Mouse (Mus musculus): ENCODE results near the gene Plekhd1.
A peak's percentile ranks its signal among the peaks of the same experiment; 100 is the strongest.

Plekhd1 gene

DNA sequence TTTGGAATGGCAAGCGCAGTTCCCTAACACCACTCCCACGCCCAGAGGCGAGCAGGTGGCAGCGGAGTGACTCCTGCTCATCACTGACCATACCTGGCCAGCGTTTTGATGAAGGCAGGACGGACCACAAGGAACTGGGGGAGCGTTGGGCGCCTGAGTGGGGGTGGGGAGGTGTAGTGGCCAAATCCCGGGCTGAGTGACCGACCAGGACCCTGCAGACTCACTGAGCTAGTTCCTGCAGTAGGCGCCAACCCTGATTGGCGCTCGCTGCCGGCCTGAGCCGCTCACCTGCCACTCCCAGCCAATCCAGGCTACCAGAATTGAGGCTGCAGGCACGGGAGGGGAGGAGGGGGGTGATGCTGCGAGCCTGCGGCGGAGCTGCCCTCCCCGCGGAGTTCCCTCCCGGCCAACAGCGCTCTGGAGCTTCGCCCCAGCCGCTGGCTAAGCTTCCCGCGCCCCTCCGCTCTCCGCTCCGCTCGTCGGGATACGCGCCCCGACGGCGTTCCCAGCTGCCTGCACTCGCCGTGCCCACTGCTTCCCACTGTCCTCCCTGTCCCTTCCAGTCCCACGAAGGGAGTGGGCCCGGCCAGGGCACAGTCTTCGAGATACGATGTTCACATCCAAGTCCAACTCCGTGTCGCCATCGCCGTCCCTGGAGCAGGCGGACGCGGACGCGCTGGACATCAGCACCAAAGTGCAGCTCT is at the start of gene Plekhd1:
Gene Plekhd1, plus strand, starts transcription at position 323 of the 704 bp plus-strand sequence.
- no peak for DNase-seq (ENCODE audit: low spot score in 2 of 2)

DNA sequence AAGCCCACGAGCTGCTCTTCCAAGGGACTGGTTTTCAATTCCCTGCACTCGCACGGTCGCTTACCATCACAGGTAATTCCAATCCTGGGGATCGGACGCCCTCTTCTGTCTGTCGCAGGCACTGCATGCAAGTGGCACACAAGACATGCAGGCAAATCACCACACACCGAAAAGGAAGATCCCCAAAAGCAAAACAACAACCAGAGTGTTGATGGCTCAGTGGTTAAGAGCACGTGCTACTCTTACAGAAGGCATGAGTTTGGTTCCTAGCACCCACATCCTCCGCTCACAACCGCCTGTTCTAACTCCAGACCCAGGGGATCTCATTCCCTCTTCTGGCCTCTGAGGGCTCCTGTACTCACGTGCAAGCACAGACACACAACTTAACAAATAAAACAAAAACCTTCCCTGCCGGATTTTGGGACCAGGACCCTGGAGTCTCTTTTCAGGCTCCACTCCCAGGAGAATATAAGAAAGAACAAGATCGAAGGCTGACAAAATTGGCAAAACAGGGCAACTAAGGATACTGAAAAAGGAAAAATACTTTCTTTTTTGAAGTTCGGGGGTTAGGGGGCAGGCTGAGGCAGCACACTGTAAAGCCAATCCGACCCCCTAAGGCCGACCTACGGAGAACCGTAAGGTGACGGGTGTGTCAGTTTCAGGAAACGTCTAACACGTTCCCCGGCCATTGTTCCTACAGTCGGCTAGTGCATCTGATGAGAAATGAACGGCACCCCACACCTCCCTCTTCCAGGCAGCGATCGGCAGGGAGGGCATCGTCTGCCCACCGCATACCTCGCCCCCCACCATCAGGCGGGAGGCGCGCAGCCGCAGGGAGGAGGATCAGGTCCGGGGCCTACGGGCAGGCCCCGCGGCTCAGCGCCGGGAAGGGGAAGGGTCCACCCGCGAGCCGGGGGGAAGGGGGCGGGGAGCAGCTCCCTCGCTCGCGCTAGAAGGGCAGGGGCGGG is 49.4 kb upstream of the Plekhd1 start:
- DNase-seq (ENCODE audit: low spot score in 2 of 2) = peak; percentile 30 to 62

DNA sequence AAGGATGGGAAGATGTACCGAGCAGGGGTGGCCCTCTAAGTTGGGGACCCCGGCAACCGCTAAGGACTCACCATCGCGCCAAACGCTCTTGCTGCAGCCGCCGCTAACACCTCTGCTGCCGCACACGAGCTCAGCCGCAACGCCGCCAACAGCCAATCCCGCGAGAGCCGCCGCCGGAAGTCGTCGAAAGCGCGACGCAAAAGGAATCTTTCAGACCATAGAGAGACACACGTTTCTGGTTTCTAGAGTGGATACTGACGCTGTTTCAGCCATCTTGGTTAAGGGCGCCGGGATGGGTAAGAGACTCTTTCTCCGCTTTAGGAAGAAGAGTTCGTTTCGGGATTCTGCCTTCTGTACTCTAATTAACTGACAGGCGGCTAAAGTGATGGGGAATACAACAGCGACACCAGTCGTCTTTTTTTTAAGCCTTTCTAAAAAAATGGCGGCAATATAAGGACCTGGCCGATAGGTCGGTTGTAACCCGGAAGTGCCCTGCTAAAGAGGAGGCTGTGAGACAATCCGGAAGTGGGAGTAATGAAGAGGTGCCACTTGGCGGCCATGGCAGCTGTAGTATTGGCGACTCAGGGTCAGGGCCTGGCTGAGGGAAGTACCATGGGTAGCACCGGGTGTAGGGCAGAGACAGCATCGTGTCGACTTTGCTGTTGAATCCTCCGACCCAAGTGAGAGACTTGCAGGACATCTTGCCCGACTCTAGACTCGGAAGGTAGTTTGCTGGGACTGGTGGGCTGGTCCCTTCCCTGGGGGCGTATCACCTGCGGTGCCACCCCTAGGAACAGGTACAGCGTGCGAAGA is 48.5 kb upstream of the Plekhd1 start, which contains the start of the genes Slc39a9 and Erh:
Gene Slc39a9, plus strand, starts transcription at position 191 of the 813 bp plus-strand sequence.
Gene Erh, minus strand, starts transcription at position 649 of the 813 bp plus-strand sequence.
- DNase-seq (ENCODE audit: low spot score in 2 of 2) = peak; percentile 92 to 94

DNA sequence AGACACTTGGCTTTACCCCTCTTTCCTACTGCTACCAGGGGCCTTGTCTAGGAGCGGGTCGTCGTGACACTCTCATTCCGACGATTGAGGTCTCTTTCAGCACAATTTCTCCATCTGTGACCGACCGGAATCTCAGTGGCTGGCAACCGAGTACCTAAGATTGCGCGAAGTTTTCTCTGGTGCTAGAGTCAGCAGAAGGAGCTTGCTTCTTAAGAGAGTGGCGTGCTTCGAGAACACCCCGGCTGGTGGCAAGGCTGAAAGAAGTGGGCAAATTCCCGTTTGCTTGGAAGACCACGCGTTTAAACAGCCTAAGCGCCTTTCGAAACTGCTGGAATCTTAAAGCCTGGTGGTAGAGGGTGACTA is 47.9 kb upstream of the Plekhd1 start:
- DNase-seq (ENCODE audit: low spot score in 2 of 2) = no peak

DNA sequence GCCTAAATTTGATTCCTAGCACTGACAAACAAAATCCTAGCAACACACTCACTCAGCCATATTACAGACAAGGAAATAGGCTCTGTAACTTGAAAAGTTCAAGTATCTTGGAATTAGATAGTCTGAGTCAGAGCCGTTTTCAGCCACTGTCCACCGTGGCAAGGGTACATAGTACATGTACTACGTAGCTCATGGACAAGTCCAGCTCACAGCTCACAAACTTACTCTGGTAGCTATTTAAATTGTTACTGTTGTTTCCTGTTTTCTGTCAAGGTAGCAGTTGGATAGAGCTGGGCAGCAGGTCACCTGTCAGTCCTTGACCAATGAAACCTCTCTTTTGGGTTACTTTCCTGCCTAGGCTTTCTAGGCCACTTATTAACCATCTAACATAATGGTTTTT is 46.0 kb upstream of the Plekhd1 start:
- no peak for DNase-seq (ENCODE audit: low spot score in 2 of 2)

DNA sequence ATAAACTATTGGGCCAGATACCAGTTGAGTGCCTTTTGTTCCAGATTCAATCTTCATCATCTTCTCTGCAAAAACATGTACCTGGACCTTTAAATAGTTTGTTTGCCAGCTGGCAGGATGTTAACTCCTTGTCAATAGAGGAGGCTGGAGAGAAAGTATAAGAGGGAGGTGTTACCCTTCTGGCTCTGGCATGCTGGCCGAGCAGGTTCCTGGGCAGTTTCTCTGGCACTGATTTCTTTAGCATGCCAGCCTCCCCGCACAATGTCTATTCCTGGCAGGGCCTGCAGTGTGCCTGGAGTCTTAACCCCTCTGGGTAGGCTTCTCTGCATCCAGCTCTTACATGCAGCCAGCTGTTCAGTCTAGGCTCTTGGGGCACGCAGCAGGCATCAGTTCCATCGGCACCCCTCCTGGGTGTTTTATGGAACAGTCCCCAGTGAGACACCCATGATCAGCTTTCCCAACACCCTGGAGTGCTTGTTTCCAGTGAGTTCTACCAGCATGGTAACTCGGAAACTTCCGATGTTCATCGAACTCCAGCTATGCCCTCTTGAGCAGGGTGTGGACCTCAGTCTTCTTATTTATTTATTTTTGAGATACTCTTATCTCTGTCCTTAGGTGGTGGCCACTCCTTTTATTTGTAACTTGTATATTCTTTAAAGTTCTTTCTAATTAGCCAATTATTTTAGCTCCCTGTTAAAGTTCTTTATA is 38.3 kb upstream of the Plekhd1 start:
- no peak for DNase-seq (ENCODE audit: low spot score in 2 of 2)

DNA sequence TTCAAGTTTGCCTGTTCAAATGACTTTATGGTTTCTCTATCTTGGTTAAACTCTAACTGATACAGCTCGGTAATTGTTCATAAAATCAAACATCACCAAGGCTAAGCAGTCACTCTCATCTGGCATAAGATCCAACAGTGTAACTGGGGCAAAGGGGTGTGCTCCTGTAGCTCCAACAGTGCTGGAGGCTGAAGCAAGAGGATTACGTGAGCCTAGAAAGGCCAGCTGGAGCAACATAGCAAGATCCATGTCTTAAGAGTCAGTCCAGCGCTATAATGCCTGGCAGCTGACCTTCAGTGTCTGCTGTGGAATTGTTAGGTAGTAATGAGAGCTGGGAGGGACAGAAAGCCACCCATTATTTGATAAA is 37.7 kb upstream of the Plekhd1 start:
- DNase-seq (ENCODE audit: low spot score in 2 of 2) = no peak

DNA sequence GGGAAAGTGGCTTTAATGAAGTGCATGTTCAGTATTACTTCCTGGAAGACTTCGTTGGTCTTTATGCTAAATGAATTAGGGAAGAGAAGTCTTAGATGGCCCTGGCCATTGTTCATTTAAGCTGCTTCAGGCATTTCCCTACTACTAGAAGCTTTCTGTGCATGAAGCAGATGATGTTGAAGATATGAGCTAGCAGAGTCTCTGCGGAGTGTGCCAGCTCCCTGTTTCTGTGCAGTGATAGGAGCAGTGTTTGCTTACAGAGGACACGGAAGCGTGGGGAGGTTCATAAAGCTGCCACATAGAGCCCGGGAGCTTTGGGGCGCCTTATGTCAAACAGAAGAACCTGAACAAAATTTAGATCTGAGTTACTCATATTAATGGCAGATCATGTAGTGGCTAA is 33.7 kb upstream of the Plekhd1 start:
- DNase-seq (ENCODE audit: low spot score in 2 of 2) = no peak

DNA sequence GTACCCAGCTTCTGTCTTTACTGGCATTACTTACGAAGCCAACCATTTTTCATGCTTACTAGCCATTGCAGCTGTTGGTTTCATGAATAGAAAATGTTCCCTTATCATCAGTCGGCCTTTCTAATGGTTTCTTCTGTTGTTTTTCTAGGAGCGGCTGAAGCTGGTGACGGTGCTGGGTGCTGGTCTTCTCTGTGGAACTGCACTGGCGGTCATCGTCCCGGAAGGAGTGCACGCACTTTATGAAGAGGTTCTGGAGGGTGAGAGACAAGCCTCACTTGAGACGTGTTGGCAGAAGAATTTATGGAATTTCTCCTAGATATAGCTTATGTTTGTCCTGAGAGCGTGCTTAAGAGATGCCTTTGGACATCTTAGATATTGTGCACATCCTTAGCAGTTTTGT is 30.1 kb upstream of the Plekhd1 start:
- no peak for DNase-seq (ENCODE audit: low spot score in 2 of 2)

DNA sequence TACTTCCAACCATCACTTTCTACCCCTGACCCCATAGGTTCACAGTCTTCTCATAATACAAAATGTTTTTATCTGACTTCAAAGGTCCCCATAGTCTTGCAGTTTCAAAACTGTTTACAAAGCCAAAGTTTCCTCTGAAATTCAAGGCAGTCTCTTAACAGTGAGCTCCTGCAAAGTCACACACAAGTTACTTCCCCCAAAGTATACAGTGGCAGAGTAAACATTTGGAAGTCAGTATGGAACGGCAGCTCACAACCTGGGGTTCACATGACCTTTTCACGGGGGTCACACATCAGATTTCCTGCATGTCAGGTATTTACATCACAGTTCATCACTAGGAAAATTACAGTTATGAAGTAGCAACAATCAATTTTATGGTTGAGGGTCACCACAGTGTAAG is 28.5 kb upstream of the Plekhd1 start:
- DNase-seq (ENCODE audit: low spot score in 2 of 2) = no peak

DNA sequence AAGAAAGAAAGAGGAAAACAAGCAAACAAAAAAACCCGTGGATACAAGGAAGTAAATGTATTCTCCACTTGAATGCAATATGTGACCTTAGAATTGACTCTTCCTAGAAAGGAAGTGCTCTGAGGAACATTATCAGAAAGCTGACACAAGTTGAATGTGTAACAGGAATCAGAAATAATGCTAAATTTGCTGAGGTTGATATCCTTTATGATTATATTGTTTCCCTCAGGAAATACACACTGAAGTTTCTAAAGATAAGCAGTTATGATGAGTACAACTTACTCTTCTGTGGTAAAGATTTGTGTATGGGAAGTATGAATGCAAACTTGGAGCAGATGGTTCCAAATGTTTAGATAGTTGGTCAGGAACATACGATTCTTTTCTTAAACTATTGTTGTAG is 24.0 kb upstream of the Plekhd1 start:
- DNase-seq (ENCODE audit: low spot score in 2 of 2) = no peak

DNA sequence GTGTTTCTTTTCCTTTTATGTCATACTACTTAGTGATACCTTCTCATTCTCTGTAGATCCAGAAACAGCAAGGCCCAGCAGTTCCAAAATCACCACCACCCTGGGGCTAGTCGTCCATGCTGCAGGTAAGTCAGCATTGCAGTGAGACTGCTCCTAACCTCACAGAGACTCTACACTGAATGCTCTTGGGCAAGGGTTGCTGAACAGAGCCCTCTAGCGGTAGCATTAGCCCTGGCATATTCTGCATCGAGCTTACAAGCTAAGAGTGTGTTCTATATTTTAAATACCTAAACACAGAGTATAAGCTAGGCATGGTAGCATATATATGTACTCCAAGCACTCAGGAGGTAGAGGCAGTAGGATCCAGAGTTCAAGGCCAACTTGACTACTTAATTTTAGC is 19.2 kb upstream of the Plekhd1 start:
- DNase-seq (ENCODE audit: low spot score in 2 of 2) = peak in 1 of 2 experiments; percentile 29

DNA sequence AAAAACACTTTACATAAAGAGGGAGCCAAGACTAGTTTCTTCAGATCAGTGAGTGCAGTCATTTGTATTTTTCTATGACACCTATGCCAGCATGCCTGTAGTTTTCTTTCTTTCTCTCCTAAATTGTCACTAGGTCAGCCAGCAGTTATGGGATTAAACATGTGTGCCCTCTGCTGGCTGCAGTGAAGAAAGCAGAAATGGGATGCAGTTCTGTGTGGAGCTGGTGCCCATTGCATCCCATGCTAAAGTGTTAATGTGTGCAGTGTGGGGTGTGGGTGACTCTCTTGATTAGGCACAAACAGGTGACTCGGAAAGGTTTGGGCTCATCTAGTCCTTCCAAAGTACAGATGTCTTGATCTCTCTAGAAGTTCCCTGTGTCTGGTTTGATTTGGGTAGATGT is 11.1 kb upstream of the Plekhd1 start:
- no peak for DNase-seq (ENCODE audit: low spot score in 2 of 2)

DNA sequence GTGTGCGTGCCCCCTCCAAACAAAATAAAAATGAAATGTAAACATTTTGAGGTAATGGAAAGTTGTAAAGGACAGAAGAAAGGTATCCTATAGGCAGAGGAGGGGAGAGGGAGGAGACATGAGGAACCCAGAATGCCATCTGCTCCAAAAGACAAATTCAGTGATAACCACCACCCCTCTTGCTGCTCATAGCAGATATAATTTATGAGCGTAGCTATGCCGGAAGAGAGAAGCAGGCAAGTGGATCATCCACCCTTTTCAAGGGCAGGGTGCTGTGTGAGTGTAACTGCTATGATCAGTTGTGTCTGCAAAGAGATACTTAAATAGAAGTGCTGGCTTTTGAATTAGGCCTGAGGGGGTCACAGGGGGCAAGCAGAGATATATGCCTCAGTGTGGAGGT is 8.8 kb upstream of the Plekhd1 start:
- DNase-seq (ENCODE audit: low spot score in 2 of 2) = no peak

DNA sequence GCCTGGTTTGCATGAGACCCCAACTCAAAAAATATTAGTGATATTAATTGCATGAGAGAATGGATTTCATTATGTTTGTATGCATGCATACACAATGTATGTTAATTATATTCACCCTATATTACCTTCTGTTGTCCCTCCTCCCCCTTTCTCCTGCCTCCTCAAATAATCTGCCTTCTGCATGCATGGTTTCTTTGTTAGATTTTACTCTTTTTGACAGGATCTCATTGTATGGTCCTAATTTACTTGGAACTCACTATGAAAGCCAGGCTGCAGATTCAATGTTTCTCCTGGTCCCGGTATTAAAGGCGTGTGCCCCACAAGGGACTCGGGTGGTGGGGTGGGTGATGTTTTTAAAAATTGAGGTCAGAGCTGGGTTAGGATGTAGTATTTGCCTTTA is 8.1 kb upstream of the Plekhd1 start:
- DNase-seq (ENCODE audit: low spot score in 2 of 2) = no peak

DNA sequence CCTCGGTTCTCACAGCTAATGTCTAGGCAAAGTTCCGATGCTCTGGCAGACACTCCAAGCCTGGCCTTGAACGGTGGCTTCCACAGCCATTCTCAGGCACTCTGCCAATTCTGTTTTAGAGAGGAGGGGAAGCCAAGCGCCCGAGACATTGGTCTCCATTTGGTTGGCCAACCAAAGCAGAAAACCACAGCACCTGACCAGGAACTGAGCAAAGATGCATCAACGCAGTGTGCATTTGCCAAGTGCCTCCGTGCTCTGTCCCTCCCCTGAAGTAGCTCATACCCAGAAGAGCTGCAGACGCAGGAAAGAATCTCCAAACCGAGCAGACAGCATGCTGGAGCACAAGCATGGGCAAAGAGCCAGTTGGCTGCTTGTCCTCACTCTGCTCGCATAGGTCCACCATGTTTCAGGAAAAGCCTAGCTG is 4.6 kb upstream of the Plekhd1 start:
- no peak for DNase-seq (ENCODE audit: low spot score in 2 of 2)

DNA sequence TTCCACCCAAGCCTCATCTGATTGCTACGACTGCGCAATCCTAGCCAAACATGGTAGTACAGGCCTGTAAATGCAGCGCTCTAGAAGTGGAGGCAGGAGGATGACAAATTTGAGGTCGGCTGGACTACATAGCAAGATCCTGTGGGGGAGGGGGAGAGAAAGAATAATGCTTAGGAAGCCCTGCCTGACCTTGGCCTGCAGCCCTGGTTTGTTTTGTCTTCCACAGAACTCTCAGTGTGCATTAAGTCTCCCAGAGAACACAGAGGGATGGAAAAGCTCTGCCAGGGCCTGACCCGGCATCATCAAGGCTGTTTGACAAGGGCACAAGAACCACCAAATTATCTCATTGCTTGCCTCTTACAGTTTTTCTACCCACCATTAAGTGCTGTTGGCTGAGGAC is 2.7 kb upstream of the Plekhd1 start:
- DNase-seq (ENCODE audit: low spot score in 2 of 2) = no peak

DNA sequence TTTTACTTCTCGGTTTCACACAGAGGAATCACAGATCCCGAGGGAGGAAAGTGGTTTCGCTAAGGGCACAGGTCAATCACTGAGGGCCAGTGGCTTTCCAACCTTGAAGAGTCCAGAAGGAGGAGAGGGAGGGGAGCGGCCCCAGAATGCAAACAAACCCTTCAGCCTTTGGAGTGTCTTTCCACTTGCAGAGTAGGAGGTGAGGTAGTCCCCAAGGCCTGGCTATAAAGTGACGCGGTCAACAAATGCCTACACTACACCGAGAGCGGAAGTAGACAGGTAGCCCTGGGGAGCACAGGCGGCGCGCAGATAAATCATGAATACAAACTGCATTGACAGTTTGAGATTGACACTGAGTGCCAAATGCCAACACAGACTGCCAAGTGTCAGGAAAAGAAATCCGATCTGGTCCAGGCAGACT is 710 bp upstream of the Plekhd1 start:
- no peak for DNase-seq (ENCODE audit: low spot score in 2 of 2)

DNA sequence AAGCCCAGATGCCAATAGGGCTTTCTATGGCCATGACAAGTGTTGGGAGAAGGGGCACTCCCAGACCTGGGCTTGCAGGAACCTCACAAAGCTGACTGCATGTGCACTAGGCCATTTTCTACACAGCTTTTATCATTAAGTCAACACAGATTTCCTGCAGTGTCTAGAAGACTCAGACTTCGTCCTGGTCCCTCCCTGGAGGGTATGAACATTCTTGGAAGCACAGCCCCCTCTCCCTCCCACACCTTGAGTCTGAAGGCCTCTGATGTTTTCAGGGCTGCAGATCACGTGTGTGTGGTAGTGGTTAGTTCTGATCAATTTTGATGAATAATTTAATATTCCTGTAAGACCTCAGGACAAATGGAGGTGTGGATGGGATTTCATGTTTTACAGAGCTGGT is 1.3 kb downstream of the Plekhd1 start:
- DNase-seq (ENCODE audit: low spot score in 2 of 2) = no peak

DNA sequence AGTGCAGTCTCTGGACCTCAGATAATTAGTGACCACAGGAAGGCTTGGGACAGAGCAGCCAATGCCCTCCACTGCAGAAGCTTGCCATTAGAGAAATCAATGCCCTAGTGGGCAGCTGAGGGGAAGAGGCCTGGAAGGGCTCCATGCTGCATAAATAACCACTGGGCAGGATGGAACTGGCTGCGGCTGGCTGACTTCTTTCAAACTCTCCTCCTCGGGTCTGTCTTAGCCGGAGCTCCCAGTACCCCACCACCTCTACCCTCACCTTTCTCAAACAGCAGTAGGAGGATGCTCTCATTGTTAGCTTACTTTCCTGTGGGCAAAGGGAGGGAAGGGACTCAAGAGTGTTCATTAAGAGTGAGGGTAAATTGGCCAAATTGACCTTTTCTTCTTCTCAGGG is 2.6 kb downstream of the Plekhd1 start:
- DNase-seq (ENCODE audit: low spot score in 2 of 2) = no peak

DNA sequence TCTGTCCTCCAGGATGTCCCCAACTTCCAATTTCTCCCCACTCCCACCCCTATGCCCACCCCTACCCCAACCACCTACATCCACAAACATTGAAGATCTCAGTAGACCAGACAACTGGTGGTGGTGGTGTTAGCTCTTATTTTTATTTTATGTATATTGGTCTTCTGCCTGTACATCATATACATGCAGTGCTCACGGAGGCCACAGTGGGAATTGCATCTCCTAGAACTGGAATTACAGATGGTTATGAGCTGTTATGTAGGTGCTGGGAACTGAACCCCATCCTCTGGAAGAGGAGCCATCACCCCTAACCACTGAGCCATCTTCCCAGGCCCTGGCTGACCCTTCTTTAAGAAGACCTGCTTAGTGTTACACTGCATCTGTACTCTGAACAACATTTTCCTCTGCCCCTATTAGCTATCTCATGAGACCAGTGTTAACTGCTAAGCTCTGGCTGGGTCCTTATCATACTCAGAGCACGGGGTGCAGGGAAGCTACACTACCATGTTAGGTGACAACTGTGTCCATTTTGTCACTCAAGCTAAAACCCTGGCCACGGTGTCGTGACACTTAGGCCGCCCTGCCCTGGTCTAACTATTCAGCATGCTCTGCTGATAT is 6.2 kb downstream of the Plekhd1 start:
- DNase-seq (ENCODE audit: low spot score in 2 of 2) = peak in 1 of 2 experiments; percentile 12

Data from spleen, postnatal 36 days (tissue).